Mouse (Mus musculus) kidney, embryonic 14.5 days (tissue): Measurements from ENCODE around the gene Ptpa. TPM values are rescaled to one million over a fixed set of nuclear protein-coding genes. Genes with fewer than 3 reads are reported as not detected.
A peak's percentile ranks its signal among the peaks of the same experiment; 100 is the strongest.

Experiments
- ATAC-seq: fragments of 200-750 bp; cut with Nextera tagmentation; 2 replicates; pipeline ENCODE4 v1.8.0; 2017; ENCODE audit warnings: moderate number of reproducible peaks, mild to moderate bottlenecking, moderate TSS enrichment, moderate library complexity; ENCODE audit not compliant: low FRiP score, low TSS enrichment
- H3K27ac ChIP-seq: fragments of 300-500 bp; sonication (generic); 2 replicates; pipeline ENCODE4 v1.5.1; 2014; ENCODE audit warnings: low read depth, mild to moderate bottlenecking, low read length, moderate library complexity, mixed read lengths
- H3K27me3 ChIP-seq: fragments of 300-500 bp; sonication (generic); 2 replicates; pipeline ENCODE4 v1.6.1; 2014; ENCODE audit warnings: mild to moderate bottlenecking, low read length; ENCODE audit not compliant: control insufficient read depth, insufficient read depth
- H3K36me3 ChIP-seq: fragments of 300-500 bp; sonication (generic); 2 replicates; pipeline ENCODE4 v1.6.1; 2014; ENCODE audit warnings: low read length, mixed read lengths; ENCODE audit not compliant: control insufficient read depth, insufficient read depth
- H3K4me1 ChIP-seq: fragments of 300-500 bp; sonication (generic); 2 replicates; pipeline ENCODE4 v1.6.1; 2014; ENCODE audit warnings: low read length, mixed read lengths; ENCODE audit not compliant: control insufficient read depth, insufficient read depth
- H3K4me2 ChIP-seq: fragments of 300-500 bp; sonication (generic); replicated peaks from 2 replicates; pipeline ENCODE4 v1.6.1; 2014; ENCODE audit warnings: low read depth, mild to moderate bottlenecking, low read length
- H3K4me3 ChIP-seq: fragments of 300-500 bp; sonication (generic); 2 replicates; pipeline ENCODE4 v1.5.1; 2014; ENCODE audit warnings: mild to moderate bottlenecking, low read length
- H3K9ac ChIP-seq: fragments of 300-500 bp; sonication (generic); 2 replicates; pipeline ENCODE4 v1.6.1; 2014; ENCODE audit warnings: low read depth, mild to moderate bottlenecking, low read length, moderate library complexity
- H3K9me3 ChIP-seq: fragments of 300-500 bp; sonication (generic); 2 replicates; pipeline ENCODE4 v1.6.1; 2016; ENCODE audit warnings: low read length; ENCODE audit not compliant: control insufficient read depth
- WGBS: fragments of 180-500 bp; shearing (Covaris S2); extraction: QIAGEN DNeasy Blood & Tissue Kit; methylation state at CpG from one replicate; pipeline ENCODE4 v1.1.7; 2014; 5-methylcytosine and 5-hydroxymethylcytosine counted together
- polyA plus RNA-seq: library from polyadenylated mRNA; unstranded; fragments of >200 nt; fragmentation: Nextera tagmentation; extraction: Ambion mirVana; gene quantifications from 2 replicates; pipeline ENCODE4 v1.2.1, GENCODE M21; 2014

The Ptpa gene
- polyA plus RNA-seq, 1 experiment from 2014 or later, result 96.0 TPM

GRCm38 (mm10) chr2:30418259-30418658, 2.4 kb downstream of the Ptpa start:
- no peak overlapping the region for H3K4me3 ChIP-seq
- 53% methylated on average over 6 of the region's 6 CpGs for WGBS
- H3K4me2 ChIP-seq, result peak overlapping the region; percentile 29; the same call in 1 of the 2 replicates
- ATAC-seq, result no peak
- H3K36me3 ChIP-seq, result no peaks in the 10 kb centered on the region
- no peaks in the 10 kb centered on the region for H3K9me3 ChIP-seq
- H3K4me1 ChIP-seq, result peaks cover 29% of the 10 kb centered on the region
- no peaks in the 10 kb centered on the region for H3K27me3 ChIP-seq
- H3K9ac ChIP-seq, result peak overlapping the region; percentile 52; the same call in 1 of the 2 replicates
- no peak overlapping the region for H3K27ac ChIP-seq

GRCm38 (mm10) chr2:30419112-30419511, 3.3 kb downstream of the Ptpa start:
- Histone ChIP-seq H3K4me1 (peaks cover 29% of the 10 kb centered on the region), H3K36me3 (no peaks in the 10 kb centered on the region; the same call in 1 of the 2 replicates), H3K9me3 (no peaks in the 10 kb centered on the region), H3K27me3 (no peaks in the 10 kb centered on the region), H3K4me2 (peak overlapping the region; percentile 29), H3K27ac (peak overlapping the region; percentile 81), H3K4me3 (peak overlapping the region; percentile 2; the same call in 1 of the 2 replicates), H3K9ac (peak overlapping the region; percentile 52; the same call in 1 of the 2 replicates)
- no peak for ATAC-seq
- 10% methylated on average over 10 of the region's 10 CpGs for WGBS

GRCm38 (mm10) chr2:30421432-30421831, 5.6 kb downstream of the Ptpa start:
- WGBS, result 62% methylated on average over 4 of the region's 4 CpGs
- no peak overlapping the region for H3K4me3 ChIP-seq
- no peak for ATAC-seq

GRCm38 (mm10) chr2:30429156-30429555, 13.3 kb downstream of the Ptpa start:
- Histone ChIP-seq H3K9ac (no peak overlapping the region), H3K27me3 (no peaks in the 10 kb centered on the region), H3K4me3 (no peak overlapping the region), H3K4me2 (no peak overlapping the region), H3K4me1 (0 out of 2 replicates have a peak, but pooled peaks cover 4% of the 10 kb centered on the region), H3K36me3 (peaks cover 79% of the 10 kb centered on the region), H3K27ac (no peak overlapping the region), H3K9me3 (no peaks in the 10 kb centered on the region)
- no peak for ATAC-seq

More at GRCm38 (mm10) chr2:30421432-30421831, 5.6 kb downstream of the Ptpa start:
- Histone ChIP-seq H3K27me3 (no peaks in the 10 kb centered on the region), H3K9ac (no peak overlapping the region), H3K27ac (no peak overlapping the region), H3K9me3 (no peaks in the 10 kb centered on the region), H3K4me2 (no peak overlapping the region), H3K36me3 (peaks cover 3% of the 10 kb centered on the region), H3K4me1 (peaks cover 24% of the 10 kb centered on the region)

- Histone ChIP-seq H3K4me2 (no peak overlapping the region), H3K27me3 (no peaks in the 10 kb centered on the region), H3K4me3 (no peak overlapping the region), H3K4me1 (peaks cover 12% of the 10 kb centered on the region), H3K36me3 (peaks cover 73% of the 10 kb centered on the region), H3K27ac (0 out of 2 replicates have a peak overlapping the region, but pooled peaks have one; percentile 11), H3K9ac (no peak overlapping the region), H3K9me3 (no peaks in the 10 kb centered on the region)
- whole genome bisulfite sequencing, result 55% methylated on average over 5 of the region's 5 CpGs
- ATAC-seq, result peak; percentile 63
These were observed 19.7 kb downstream of the Ptpa start for GRCm38 (mm10) chr2:30435326-30436155.

GRCm38 (mm10) chr2:30436156-30436545, 20.3 kb downstream of the Ptpa start:
- H3K9me3 ChIP-seq, result no peaks in the 10 kb centered on the region
- H3K27ac ChIP-seq, result no peak overlapping the region
- peaks cover 67% of the 10 kb centered on the region for H3K36me3 ChIP-seq
- H3K4me3 ChIP-seq, result no peak overlapping the region
- no peak overlapping the region for H3K9ac ChIP-seq
- H3K4me1 ChIP-seq, result peaks cover 18% of the 10 kb centered on the region
- H3K4me2 ChIP-seq, result no peak overlapping the region
- H3K27me3 ChIP-seq, result no peaks in the 10 kb centered on the region
- 75% methylated on average over 5 of the region's 5 CpGs for WGBS
- no peak for ATAC-seq

- Histone ChIP-seq H3K4me1 (peaks cover 23% of the 10 kb centered on the region), H3K9ac (no peak overlapping the region), H3K4me2 (no peak overlapping the region), H3K36me3 (peaks cover 60% of the 10 kb centered on the region), H3K9me3 (no peaks in the 10 kb centered on the region), H3K27ac (no peak overlapping the region), H3K27me3 (no peaks in the 10 kb centered on the region), H3K4me3 (no peak overlapping the region)
- 87% methylated on average over 4 of the region's 4 CpGs for WGBS
- no peak for ATAC-seq
These were observed 21.0 kb downstream of the Ptpa start for GRCm38 (mm10) chr2:30436809-30437208.

GRCm38 (mm10) chr2:30437791-30438190, 22.0 kb downstream of the Ptpa start:
- WGBS, result 97% methylated on average over 4 of the region's 4 CpGs
- peaks cover 32% of the 10 kb centered on the region for H3K4me1 ChIP-seq
- H3K27ac ChIP-seq, result no peak overlapping the region
- H3K36me3 ChIP-seq, result peaks cover 51% of the 10 kb centered on the region
- no peaks in the 10 kb centered on the region for H3K9me3 ChIP-seq
- no peaks in the 10 kb centered on the region for H3K27me3 ChIP-seq
- no peak overlapping the region for H3K4me2 ChIP-seq
- no peak for ATAC-seq
- H3K9ac ChIP-seq, result no peak overlapping the region
- H3K4me3 ChIP-seq, result no peak overlapping the region

GRCm38 (mm10) chr2:30439631-30440030, 23.8 kb downstream of the Ptpa start:
- H3K36me3 ChIP-seq, result peaks cover 52% of the 10 kb centered on the region
- peak overlapping the region; percentile 100 for H3K27ac ChIP-seq
- no peak overlapping the region for H3K4me3 ChIP-seq
- H3K4me2 ChIP-seq, result no peak overlapping the region
- no peak for ATAC-seq
- 89% methylated on average over 6 of the region's 6 CpGs for WGBS
- no peaks in the 10 kb centered on the region for H3K27me3 ChIP-seq
- H3K4me1 ChIP-seq, result peaks cover 49% of the 10 kb centered on the region
- no peak overlapping the region; the same call in 1 of the 2 replicates for H3K9ac ChIP-seq
- no peaks in the 10 kb centered on the region for H3K9me3 ChIP-seq
